Mouse (Mus musculus): ENCODE measurements around the gene Ghr. TPM values are rescaled to one million over a fixed set of nuclear protein-coding genes. Genes with fewer than 3 reads are reported as not detected.

Gene Ghr
- polyA plus RNA-seq, 1 experiment from 2014 or later: 29.1 TPM

- Histone ChIP-seq H3K4me1 (ENCODE audit: control insufficient read depth, insufficient read depth, low read length) (no peaks in the 10 kb centered on the region), H3K9ac (replicated peaks; ENCODE audit: low read length) (no peak overlapping the region), H3K27me3 (ENCODE audit: control insufficient read depth, insufficient read depth, low read length) (no peaks in the 10 kb centered on the region), H3K36me3 (replicated peaks; ENCODE audit: control insufficient read depth, insufficient read depth, low read depth, low read length) (no peaks in the 10 kb centered on the region), H3K4me2 (ENCODE audit: low read depth, low read length) (no peak overlapping the region), H3K9me3 (replicated peaks; ENCODE audit: control insufficient read depth, low read length) (no peaks in the 10 kb centered on the region), H3K4me3 (ENCODE audit: low read depth, low read length) (no peak overlapping the region), H3K27ac (replicated peaks; ENCODE audit: low read depth, low read length) (no peak overlapping the region)
- ATAC-seq (replicated peaks; ENCODE audit: insufficient number of reproducible peaks, low FRiP score, low TSS enrichment, low read depth) (no peak), DNase-seq (ENCODE audit: low spot score) (no peak)
- 84% methylated on average over 2 of the region's 2 CpGs for WGBS
Observed at GRCm38 (mm10) chr15:3490011-3490410, 93.3 kb downstream of the Ghr start.

- H3K4me3 ChIP-seq (ENCODE audit: low read depth, low read length): no peak overlapping the region
- no peak overlapping the region for H3K4me2 ChIP-seq (ENCODE audit: low read depth, low read length)
- ATAC-seq (replicated peaks; ENCODE audit: insufficient number of reproducible peaks, low FRiP score, low TSS enrichment, low read depth): no peak
- no peak for DNase-seq (ENCODE audit: low spot score)
- no peaks in the 10 kb centered on the region for H3K4me1 ChIP-seq (ENCODE audit: control insufficient read depth, insufficient read depth, low read length)
- H3K27ac ChIP-seq (replicated peaks; ENCODE audit: low read depth, low read length): no peak overlapping the region
- no peak overlapping the region for H3K9ac ChIP-seq (replicated peaks; ENCODE audit: low read length)
- no peaks in the 10 kb centered on the region for H3K9me3 ChIP-seq (replicated peaks; ENCODE audit: control insufficient read depth, low read length)
- H3K36me3 ChIP-seq (replicated peaks; ENCODE audit: control insufficient read depth, insufficient read depth, low read depth, low read length): no peaks in the 10 kb centered on the region
- H3K27me3 ChIP-seq (ENCODE audit: control insufficient read depth, insufficient read depth, low read length): no peaks in the 10 kb centered on the region
Observed at GRCm38 (mm10) chr15:3489180-3489579, 94.1 kb downstream of the Ghr start.

GRCm38 (mm10) chr15:3488601-3489000, 94.7 kb downstream of the Ghr start:
- no peaks in the 10 kb centered on the region for H3K36me3 ChIP-seq (replicated peaks; ENCODE audit: control insufficient read depth, insufficient read depth, low read depth, low read length)
- DNase-seq (ENCODE audit: low spot score) (no peak), ATAC-seq (replicated peaks; ENCODE audit: insufficient number of reproducible peaks, low FRiP score, low TSS enrichment, low read depth) (no peak)
- H3K9me3 ChIP-seq (replicated peaks; ENCODE audit: control insufficient read depth, low read length): no peaks in the 10 kb centered on the region
- no peak overlapping the region for H3K9ac ChIP-seq (replicated peaks; ENCODE audit: low read length)
- 50% methylated on average over 3 of the region's 3 CpGs for WGBS
- no peak overlapping the region for H3K27ac ChIP-seq (replicated peaks; ENCODE audit: low read depth, low read length)
- H3K4me1 ChIP-seq (ENCODE audit: control insufficient read depth, insufficient read depth, low read length): no peaks in the 10 kb centered on the region
- no peak overlapping the region for H3K4me2 ChIP-seq (ENCODE audit: low read depth, low read length)
- no peak overlapping the region for H3K4me3 ChIP-seq (ENCODE audit: low read depth, low read length)
- H3K27me3 ChIP-seq (ENCODE audit: control insufficient read depth, insufficient read depth, low read length): no peaks in the 10 kb centered on the region

GRCm38 (mm10) chr15:3486691-3487090, 96.6 kb downstream of the Ghr start:
- H3K4me1 ChIP-seq (ENCODE audit: control insufficient read depth, insufficient read depth, low read length): no peaks in the 10 kb centered on the region
- no peak overlapping the region for H3K9ac ChIP-seq (replicated peaks; ENCODE audit: low read length)
- DNase-seq (ENCODE audit: low spot score): no peak
- H3K4me2 ChIP-seq (ENCODE audit: low read depth, low read length): no peak overlapping the region
- no peak for ATAC-seq (replicated peaks; ENCODE audit: insufficient number of reproducible peaks, low FRiP score, low TSS enrichment, low read depth)
- no peaks in the 10 kb centered on the region for H3K36me3 ChIP-seq (replicated peaks; ENCODE audit: control insufficient read depth, insufficient read depth, low read depth, low read length)
- H3K4me3 ChIP-seq (ENCODE audit: low read depth, low read length): no peak overlapping the region
- H3K27ac ChIP-seq (replicated peaks; ENCODE audit: low read depth, low read length): no peak overlapping the region
- H3K27me3 ChIP-seq (ENCODE audit: control insufficient read depth, insufficient read depth, low read length): no peaks in the 10 kb centered on the region
- 80% methylated on average over 5 of the region's 5 CpGs for WGBS
- no peaks in the 10 kb centered on the region for H3K9me3 ChIP-seq (replicated peaks; ENCODE audit: control insufficient read depth, low read length)

- Histone ChIP-seq H3K9me3 (replicated peaks; ENCODE audit: control insufficient read depth, low read length) (no peaks in the 10 kb centered on the region), H3K27me3 (ENCODE audit: control insufficient read depth, insufficient read depth, low read length) (no peaks in the 10 kb centered on the region), H3K27ac (replicated peaks; ENCODE audit: low read depth, low read length) (no peak overlapping the region), H3K9ac (replicated peaks; ENCODE audit: low read length) (no peak overlapping the region), H3K4me2 (ENCODE audit: low read depth, low read length) (no peak overlapping the region), H3K36me3 (replicated peaks; ENCODE audit: control insufficient read depth, insufficient read depth, low read depth, low read length) (no peaks in the 10 kb centered on the region), H3K4me1 (ENCODE audit: control insufficient read depth, insufficient read depth, low read length) (no peaks in the 10 kb centered on the region), H3K4me3 (ENCODE audit: low read depth, low read length) (no peak overlapping the region)
- DNase-seq (ENCODE audit: low spot score) (no peak), ATAC-seq (replicated peaks; ENCODE audit: insufficient number of reproducible peaks, low FRiP score, low TSS enrichment, low read depth) (no peak)
- 100% methylated on average over 1 of the region's 1 CpGs for WGBS
Observed at GRCm38 (mm10) chr15:3485367-3485766, 97.9 kb downstream of the Ghr start.

GRCm38 (mm10) chr15:3483451-3483850, 99.8 kb downstream of the Ghr start:
- Histone ChIP-seq H3K9me3 (replicated peaks; ENCODE audit: control insufficient read depth, low read length) (no peaks in the 10 kb centered on the region), H3K36me3 (replicated peaks; ENCODE audit: control insufficient read depth, insufficient read depth, low read depth, low read length) (no peaks in the 10 kb centered on the region), H3K27me3 (ENCODE audit: control insufficient read depth, insufficient read depth, low read length) (no peaks in the 10 kb centered on the region), H3K4me2 (ENCODE audit: low read depth, low read length) (no peak overlapping the region), H3K4me1 (ENCODE audit: control insufficient read depth, insufficient read depth, low read length) (no peaks in the 10 kb centered on the region), H3K27ac (replicated peaks; ENCODE audit: low read depth, low read length) (no peak overlapping the region), H3K9ac (replicated peaks; ENCODE audit: low read length) (no peak overlapping the region), H3K4me3 (ENCODE audit: low read depth, low read length) (no peak overlapping the region)
- WGBS: 78% methylated on average over 3 of the region's 3 CpGs
- DNase-seq (ENCODE audit: low spot score): no peak
- no peak for ATAC-seq (replicated peaks; ENCODE audit: insufficient number of reproducible peaks, low FRiP score, low TSS enrichment, low read depth)

- H3K4me3 ChIP-seq (ENCODE audit: low read depth, low read length): no peak overlapping the region
- ATAC-seq (replicated peaks; ENCODE audit: insufficient number of reproducible peaks, low FRiP score, low TSS enrichment, low read depth): no peak
- no peaks in the 10 kb centered on the region for H3K27me3 ChIP-seq (ENCODE audit: control insufficient read depth, insufficient read depth, low read length)
- 80% methylated on average over 4 of the region's 4 CpGs for WGBS
- no peaks in the 10 kb centered on the region for H3K4me1 ChIP-seq (ENCODE audit: control insufficient read depth, insufficient read depth, low read length)
- no peak for DNase-seq (ENCODE audit: low spot score)
- H3K27ac ChIP-seq (replicated peaks; ENCODE audit: low read depth, low read length): no peak overlapping the region
- no peak overlapping the region for H3K9ac ChIP-seq (replicated peaks; ENCODE audit: low read length)
- no peaks in the 10 kb centered on the region for H3K9me3 ChIP-seq (replicated peaks; ENCODE audit: control insufficient read depth, low read length)
- no peak overlapping the region for H3K4me2 ChIP-seq (ENCODE audit: low read depth, low read length)
- H3K36me3 ChIP-seq (replicated peaks; ENCODE audit: control insufficient read depth, insufficient read depth, low read depth, low read length): no peaks in the 10 kb centered on the region
Observed at GRCm38 (mm10) chr15:3469230-3469629, 114.1 kb downstream of the Ghr start.

- DNase-seq (ENCODE audit: low spot score) (no peak), ATAC-seq (replicated peaks; ENCODE audit: insufficient number of reproducible peaks, low FRiP score, low TSS enrichment, low read depth) (no peak)
- Histone ChIP-seq H3K4me3 (ENCODE audit: low read depth, low read length) (no peak overlapping the region), H3K9ac (replicated peaks; ENCODE audit: low read length) (no peak overlapping the region), H3K4me2 (ENCODE audit: low read depth, low read length) (no peak overlapping the region), H3K4me1 (ENCODE audit: control insufficient read depth, insufficient read depth, low read length) (no peaks in the 10 kb centered on the region), H3K36me3 (replicated peaks; ENCODE audit: control insufficient read depth, insufficient read depth, low read depth, low read length) (no peaks in the 10 kb centered on the region), H3K27ac (replicated peaks; ENCODE audit: low read depth, low read length) (no peak overlapping the region), H3K9me3 (replicated peaks; ENCODE audit: control insufficient read depth, low read length) (no peaks in the 10 kb centered on the region), H3K27me3 (ENCODE audit: control insufficient read depth, insufficient read depth, low read length) (no peaks in the 10 kb centered on the region)
- 79% methylated on average over 4 of the region's 4 CpGs for WGBS
Observed at GRCm38 (mm10) chr15:3466608-3467007, 116.7 kb downstream of the Ghr start.

All from embryonic facial prominence, embryonic 11.5 days (tissue).